Mouse (Mus musculus): Measurements from ENCODE around the gene Gm28038. TPM values are rescaled to one million over a fixed set of nuclear protein-coding genes. Genes with fewer than 3 reads are reported as not detected.

The Gm28038 gene
- polyA plus RNA-seq (2014; fragmentation: Nextera tagmentation; extraction: Ambion mirVana) = not detected in 2 replicates

DNA sequence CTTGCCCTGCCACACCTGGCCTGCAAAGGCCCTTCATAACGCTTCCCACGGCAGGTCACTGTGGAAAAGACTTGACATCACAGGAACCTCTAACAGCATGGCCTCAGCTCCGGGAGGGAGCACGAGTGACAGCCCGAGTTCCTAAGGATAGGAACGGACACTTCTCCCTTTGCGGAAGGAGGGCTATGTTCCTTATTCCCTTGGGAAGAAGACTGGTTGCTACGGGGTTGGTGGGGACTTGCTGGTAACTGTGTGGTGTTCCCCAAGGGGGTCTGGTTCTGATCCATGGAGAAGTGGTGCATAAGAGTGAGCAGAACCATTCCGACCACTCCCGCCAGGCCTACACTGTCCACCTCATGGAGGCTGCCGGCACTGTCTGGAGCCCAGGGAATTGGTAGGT, at the start of gene Gm28038:
Gene Gm28038, plus strand, starts transcription at position 301 of the 400 bp plus-strand sequence.
- Histone ChIP-seq H3K4me2 (ENCODE audit: low read depth, low read length) (no peak within 1 kb of the TSS), H3K9me3 (replicated peaks; ENCODE audit: control insufficient read depth, low read length) (no peaks in the 10 kb centered on the region), H3K27ac (replicated peaks; ENCODE audit: low read depth, low read length) (no peak within 1 kb of the TSS), H3K9ac (replicated peaks; ENCODE audit: low read length) (no peak within 1 kb of the TSS), H3K4me3 (ENCODE audit: low read depth, low read length) (no peak within 1 kb of the TSS), H3K27me3 (ENCODE audit: control insufficient read depth, insufficient read depth, low read length) (no peaks in the 10 kb centered on the region), H3K4me1 (ENCODE audit: control insufficient read depth, insufficient read depth, low read length) (no peaks in the 10 kb centered on the region), H3K36me3 (replicated peaks; ENCODE audit: control insufficient read depth, insufficient read depth, low read depth, low read length) (no peaks in the 10 kb centered on the region)
- DNase-seq (ENCODE audit: low spot score) = no peak
- WGBS = 91% methylated on average over 11 of the region's 11 CpGs
- ATAC-seq (replicated peaks; ENCODE audit: insufficient number of reproducible peaks, low FRiP score, low TSS enrichment, low read depth) = no peak

GRCm38 (mm10) chr2:30235593-30235992, 45.2 kb upstream of the Gm28038 start:
- no peak overlapping the region for H3K9ac ChIP-seq (replicated peaks; ENCODE audit: low read length)
- no peaks in the 10 kb centered on the region for H3K9me3 ChIP-seq (replicated peaks; ENCODE audit: control insufficient read depth, low read length)
- WGBS = 78% methylated on average over 5 of the region's 5 CpGs
- peaks cover 3% of the 10 kb centered on the region; the same call in 1 of the 2 replicates for H3K4me1 ChIP-seq (ENCODE audit: control insufficient read depth, insufficient read depth, low read length)
- H3K27ac ChIP-seq (replicated peaks; ENCODE audit: low read depth, low read length) = no peak overlapping the region
- no peaks in the 10 kb centered on the region for H3K36me3 ChIP-seq (replicated peaks; ENCODE audit: control insufficient read depth, insufficient read depth, low read depth, low read length)
- H3K4me2 ChIP-seq (ENCODE audit: low read depth, low read length) = no peak overlapping the region
- ATAC-seq (replicated peaks; ENCODE audit: insufficient number of reproducible peaks, low FRiP score, low TSS enrichment, low read depth) = no peak
- no peak overlapping the region for H3K4me3 ChIP-seq (ENCODE audit: low read depth, low read length)
- DNase-seq (ENCODE audit: low spot score) = no peak
- no peaks in the 10 kb centered on the region for H3K27me3 ChIP-seq (ENCODE audit: control insufficient read depth, insufficient read depth, low read length)

DNA sequence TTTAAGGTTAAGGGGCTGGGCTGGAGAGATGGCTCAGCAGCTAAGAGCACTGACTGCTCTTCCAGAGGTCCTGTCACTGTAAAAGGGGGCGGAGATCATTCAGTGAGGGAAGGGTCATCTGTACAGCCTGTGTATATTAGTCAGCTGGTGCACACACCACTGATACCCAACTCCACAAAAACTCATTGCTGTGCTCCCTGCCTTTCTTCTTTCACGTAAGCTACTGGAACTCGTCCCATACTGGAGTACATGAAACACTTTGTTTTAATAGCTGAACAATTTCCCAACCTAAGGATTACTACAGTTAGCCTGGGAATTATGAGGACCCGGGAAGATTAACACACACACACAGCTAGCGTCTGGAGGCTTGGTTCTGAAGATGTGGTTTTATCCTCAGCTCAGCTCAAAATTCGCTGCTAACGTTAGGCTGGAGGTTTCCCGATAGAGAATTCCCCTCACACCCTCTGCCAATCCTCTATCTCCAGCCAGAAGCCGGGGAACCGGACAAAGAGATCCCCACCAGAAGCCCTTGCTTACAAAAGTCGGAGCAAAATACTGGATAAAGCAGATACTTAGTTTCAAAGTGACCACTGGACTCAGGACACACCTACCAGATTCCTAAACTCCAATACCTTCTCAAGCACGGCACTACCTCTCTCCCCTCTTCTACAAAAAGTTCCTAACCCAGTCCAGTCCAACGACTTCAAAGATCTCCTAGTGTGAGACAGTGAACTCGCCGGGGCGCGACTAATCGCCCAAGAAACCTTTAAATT, 44.2 kb upstream of the Gm28038 start:
- peak overlapping the region; percentile 85 for H3K4me3 ChIP-seq (ENCODE audit: low read depth, low read length)
- ATAC-seq (replicated peaks; ENCODE audit: insufficient number of reproducible peaks, low FRiP score, low TSS enrichment, low read depth) (no peak), DNase-seq (ENCODE audit: low spot score) (peak; percentile 46)
- no peaks in the 10 kb centered on the region for H3K27me3 ChIP-seq (ENCODE audit: control insufficient read depth, insufficient read depth, low read length)
- peak overlapping the region; percentile 60 for H3K4me2 ChIP-seq (ENCODE audit: low read depth, low read length)
- no peaks in the 10 kb centered on the region for H3K9me3 ChIP-seq (replicated peaks; ENCODE audit: control insufficient read depth, low read length)
- H3K36me3 ChIP-seq (replicated peaks; ENCODE audit: control insufficient read depth, insufficient read depth, low read depth, low read length) = no peaks in the 10 kb centered on the region
- peak overlapping the region; percentile 57 for H3K27ac ChIP-seq (replicated peaks; ENCODE audit: low read depth, low read length)
- WGBS = 3% methylated on average over 18 of the region's 18 CpGs
- H3K9ac ChIP-seq (replicated peaks; ENCODE audit: low read length) = peak overlapping the region; percentile 76
- peaks cover 3% of the 10 kb centered on the region; the same call in 1 of the 2 replicates for H3K4me1 ChIP-seq (ENCODE audit: control insufficient read depth, insufficient read depth, low read length)

DNA sequence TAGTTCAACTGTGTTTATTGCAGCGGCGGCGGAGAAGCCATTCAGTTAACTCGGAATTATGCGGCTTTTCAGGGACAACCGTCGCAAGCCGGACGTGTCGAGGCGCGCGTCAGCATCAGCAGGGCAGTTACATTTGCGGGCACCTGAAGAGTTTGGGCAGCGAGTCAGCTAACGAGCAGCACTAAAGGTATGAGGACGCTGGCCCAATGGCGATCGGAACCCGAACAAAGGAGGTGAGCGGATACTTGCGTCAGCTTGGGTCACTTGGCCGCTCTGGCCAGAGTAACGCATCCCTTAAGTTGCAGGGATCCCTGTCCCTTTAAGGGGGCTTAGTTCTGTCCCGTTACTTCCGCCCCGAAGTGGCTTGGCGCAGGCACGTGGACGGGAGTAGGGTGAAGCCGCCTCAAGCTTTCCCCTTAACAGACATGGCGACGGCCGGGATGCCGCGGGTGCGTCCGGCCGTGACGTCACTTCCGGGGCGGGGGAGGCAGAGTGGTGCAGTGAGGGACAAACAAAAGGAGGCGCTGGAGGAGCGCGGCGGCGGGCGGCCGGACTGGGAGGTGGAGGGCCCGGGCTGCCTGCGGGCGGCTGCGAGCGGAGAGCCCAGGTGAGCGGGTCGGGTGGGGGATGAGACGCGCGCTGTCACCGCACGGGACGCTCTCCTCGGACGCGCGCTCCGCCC, 43.5 kb upstream of the Gm28038 start, which contains the start of gene Lrrc8a:
Gene Lrrc8a, plus strand, starts transcription at position 517 of the 682 bp plus-strand sequence.
- under 1% methylated on average over 66 of the region's 67 CpGs for WGBS

GRCm38 (mm10) chr2:30237881-30238280, 43.0 kb upstream of the Gm28038 start:
- peak; percentile 61 for DNase-seq (ENCODE audit: low spot score)
- WGBS = under 1% methylated on average over 32 of the region's 42 CpGs
- peak overlapping the region; percentile 62 for H3K4me2 ChIP-seq (ENCODE audit: low read depth, low read length)

More for the DNA sequence above, 43.5 kb upstream of the Gm28038 start, which contains the start of gene Lrrc8a:
- no peaks in the 10 kb centered on the region for H3K27me3 ChIP-seq (ENCODE audit: control insufficient read depth, insufficient read depth, low read length)
- H3K36me3 ChIP-seq (replicated peaks; ENCODE audit: control insufficient read depth, insufficient read depth, low read depth, low read length) = no peaks in the 10 kb centered on the region
- peaks cover 3% of the 10 kb centered on the region; the same call in 1 of the 2 replicates for H3K4me1 ChIP-seq (ENCODE audit: control insufficient read depth, insufficient read depth, low read length)
- DNase-seq (ENCODE audit: low spot score) = peak; percentile 99
- H3K9me3 ChIP-seq (replicated peaks; ENCODE audit: control insufficient read depth, low read length) = no peaks in the 10 kb centered on the region
- peak; percentile 97 for ATAC-seq (replicated peaks; ENCODE audit: insufficient number of reproducible peaks, low FRiP score, low TSS enrichment, low read depth)
- H3K9ac ChIP-seq (replicated peaks; ENCODE audit: low read length) = peak within 1 kb of the TSS; percentile 86
- peak within 1 kb of the TSS; percentile 85 for H3K4me3 ChIP-seq (ENCODE audit: low read depth, low read length)
- H3K4me2 ChIP-seq (ENCODE audit: low read depth, low read length) = peak within 1 kb of the TSS; percentile 62
- peak within 1 kb of the TSS; percentile 79 for H3K27ac ChIP-seq (replicated peaks; ENCODE audit: low read depth, low read length)

GRCm38 (mm10) chr2:30238906-30239465, 41.9 kb upstream of the Gm28038 start:
- ATAC-seq (replicated peaks; ENCODE audit: insufficient number of reproducible peaks, low FRiP score, low TSS enrichment, low read depth) = no peak
- H3K4me3 ChIP-seq (ENCODE audit: low read depth, low read length) = peak overlapping the region; percentile 85
- H3K36me3 ChIP-seq (replicated peaks; ENCODE audit: control insufficient read depth, insufficient read depth, low read depth, low read length) = peaks cover 2% of the 10 kb centered on the region; the same call in 1 of the 2 replicates
- peak overlapping the region; percentile 86 for H3K9ac ChIP-seq (replicated peaks; ENCODE audit: low read length)
- no peaks in the 10 kb centered on the region for H3K9me3 ChIP-seq (replicated peaks; ENCODE audit: control insufficient read depth, low read length)
- no peak overlapping the region for H3K27ac ChIP-seq (replicated peaks; ENCODE audit: low read depth, low read length)
- 80% methylated on average over 3 of the region's 3 CpGs for WGBS
- peak overlapping the region; percentile 62 for H3K4me2 ChIP-seq (ENCODE audit: low read depth, low read length)
- no peaks in the 10 kb centered on the region for H3K27me3 ChIP-seq (ENCODE audit: control insufficient read depth, insufficient read depth, low read length)
- DNase-seq (ENCODE audit: low spot score) = no peak
- H3K4me1 ChIP-seq (ENCODE audit: control insufficient read depth, insufficient read depth, low read length) = peaks cover 3% of the 10 kb centered on the region; the same call in 1 of the 2 replicates

More at GRCm38 (mm10) chr2:30237881-30238280, 43.0 kb upstream of the Gm28038 start:
- H3K9ac ChIP-seq (replicated peaks; ENCODE audit: low read length) = peak overlapping the region; percentile 86
- no peaks in the 10 kb centered on the region for H3K36me3 ChIP-seq (replicated peaks; ENCODE audit: control insufficient read depth, insufficient read depth, low read depth, low read length)
- peaks cover 3% of the 10 kb centered on the region; the same call in 1 of the 2 replicates for H3K4me1 ChIP-seq (ENCODE audit: control insufficient read depth, insufficient read depth, low read length)
- no peaks in the 10 kb centered on the region for H3K9me3 ChIP-seq (replicated peaks; ENCODE audit: control insufficient read depth, low read length)
- H3K27ac ChIP-seq (replicated peaks; ENCODE audit: low read depth, low read length) = peak overlapping the region; percentile 79
- no peaks in the 10 kb centered on the region for H3K27me3 ChIP-seq (ENCODE audit: control insufficient read depth, insufficient read depth, low read length)
- ATAC-seq (replicated peaks; ENCODE audit: insufficient number of reproducible peaks, low FRiP score, low TSS enrichment, low read depth) = peak; percentile 87
- H3K4me3 ChIP-seq (ENCODE audit: low read depth, low read length) = peak overlapping the region; percentile 85

DNA sequence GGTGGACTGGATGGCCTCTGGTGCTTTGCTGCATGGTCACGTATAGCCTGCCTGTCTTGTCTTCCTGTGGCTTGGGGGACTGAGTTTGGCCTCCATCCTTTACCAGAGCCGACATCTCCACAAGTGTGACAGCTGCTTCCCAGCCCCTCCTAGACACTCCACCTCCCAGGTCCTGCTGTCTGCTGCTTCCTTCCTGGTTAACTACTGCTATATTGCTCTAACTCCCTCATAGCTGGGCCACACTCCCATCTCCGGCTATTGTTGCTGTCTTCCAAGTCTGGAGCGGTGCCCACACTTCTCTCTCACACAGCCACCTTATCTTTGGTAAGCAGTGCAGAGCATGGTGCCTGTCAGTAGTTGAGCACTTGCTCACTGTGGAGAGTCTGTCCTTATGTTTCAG, 41.1 kb upstream of the Gm28038 start:
- Histone ChIP-seq H3K4me1 (ENCODE audit: control insufficient read depth, insufficient read depth, low read length) (peaks cover 3% of the 10 kb centered on the region; the same call in 1 of the 2 replicates), H3K9me3 (replicated peaks; ENCODE audit: control insufficient read depth, low read length) (no peaks in the 10 kb centered on the region), H3K36me3 (replicated peaks; ENCODE audit: control insufficient read depth, insufficient read depth, low read depth, low read length) (peaks cover 2% of the 10 kb centered on the region; the same call in 1 of the 2 replicates), H3K9ac (replicated peaks; ENCODE audit: low read length) (no peak overlapping the region), H3K4me3 (ENCODE audit: low read depth, low read length) (no peak overlapping the region), H3K4me2 (ENCODE audit: low read depth, low read length) (no peak overlapping the region), H3K27me3 (ENCODE audit: control insufficient read depth, insufficient read depth, low read length) (no peaks in the 10 kb centered on the region), H3K27ac (replicated peaks; ENCODE audit: low read depth, low read length) (no peak overlapping the region)
- DNase-seq (ENCODE audit: low spot score) (no peak), ATAC-seq (replicated peaks; ENCODE audit: insufficient number of reproducible peaks, low FRiP score, low TSS enrichment, low read depth) (no peak)
- WGBS = 91% methylated on average over 4 of the region's 4 CpGs
